ENCODE assay signal across 26 mouse cellular contexts in genomic region chr9:20825781-20826180, GRCm38 (mm10). TPM values are rescaled to one million over a fixed set of nuclear protein-coding genes. Genes with fewer than 3 reads are reported as not detected.
DNase-seq lines count a peak whose midpoint lies in the region; ATAC-seq lines count a peak whose summit lies in the region.
"Had no signal": no experiment of that assay in that cellular context is flagged by ENCODE, and none has a peak within 500 bp of the region (broad histone marks: within the 10 kb centered on the region; RNA-seq: fewer than 3 reads in every experiment).

No protein-coding gene starts in this region.

- H3K9ac ChIP-seq in heart, embryonic 12.5 days: no peak overlapping the region
- H3K9ac ChIP-seq: hindbrain, embryonic 15.5 days; intestine, embryonic 15.5 days; kidney, embryonic 15.5 days; lung, embryonic 14.5 days had no signal

- peaks cover 5% of the 10 kb centered on the region; the same call in 1 of the 2 replicates for H3K4me1 ChIP-seq in heart, embryonic 12.5 days (replicated peaks)

- H3K36me3 ChIP-seq in heart, embryonic 12.5 days: no peaks in the 10 kb centered on the region
- H3K36me3 ChIP-seq: hindbrain, embryonic 15.5 days; intestine, embryonic 15.5 days; kidney, embryonic 15.5 days had no signal

- no peaks in the 10 kb centered on the region for H3K9me3 ChIP-seq in heart, embryonic 12.5 days (replicated peaks)
- H3K9me3 ChIP-seq: hindbrain, embryonic 15.5 days; intestine, embryonic 15.5 days; kidney, embryonic 15.5 days; megakaryocyte, embryonic 14.5 days had no signal

- ATAC-seq in heart, embryonic 12.5 days (ENCODE audit: insufficient number of reproducible peaks, low FRiP score): no peak
- no peak for ATAC-seq in monocyte, adult 5-6 weeks (replicated peaks; ENCODE audit: insufficient number of reproducible peaks, low FRiP score, low TSS enrichment, poor library complexity, severe bottlenecking)
- ATAC-seq: intestine, embryonic 15.5 days; midbrain, embryonic 16.5 days had no signal

- peaks cover 17% of the 10 kb centered on the region for H3K27me3 ChIP-seq in heart, embryonic 12.5 days (replicated peaks)
- H3K27me3 ChIP-seq: hindbrain, embryonic 15.5 days; intestine, embryonic 15.5 days had no signal

- H3K4me3 ChIP-seq in heart, embryonic 12.5 days: no peak overlapping the region
- H3K4me3 ChIP-seq: hindbrain, embryonic 15.5 days; intestine, embryonic 15.5 days; kidney, embryonic 15.5 days; megakaryocyte, embryonic 14.5 days had no signal

- DNase-seq in heart, postnatal 4 days: peak; percentile 29
- peak; percentile 51 for DNase-seq in 3134 (ENCODE audit: extremely low read depth, insufficient read length, low spot score)
- DNase-seq in NIH3T3 (ENCODE audit: low read depth): peak; percentile 83
- peak; percentile 42 for DNase-seq in gastrocnemius, postnatal 25 days
- no peak for DNase-seq in thymus, postnatal 4 days
- DNase-seq: cerebellum, adult 18-20 months; lung, embryonic 14.5 days; retina, postnatal 1 day had no signal

- WGBS in heart, embryonic 12.5 days: 55% methylated on average over 5 of the region's 5 CpGs

- no peak overlapping the region for H3K27ac ChIP-seq in heart, embryonic 12.5 days (ENCODE audit: poor library complexity, severe bottlenecking)
- H3K27ac ChIP-seq: hindbrain, embryonic 15.5 days; intestine, embryonic 15.5 days; kidney, embryonic 15.5 days had no signal

- H3K4me2 ChIP-seq in heart, embryonic 12.5 days: no peak overlapping the region
- H3K4me2 ChIP-seq: heart, embryonic 11.5 days; hindbrain, embryonic 15.5 days; intestine, embryonic 15.5 days; kidney, embryonic 15.5 days; liver, embryonic 11.5 days; lung, embryonic 14.5 days had no signal

RNA-seq across cellular contexts. Expression of gene Rdh8, which starts 7.5 kb away (rescaled TPM):
- total RNA-seq in heart, postnatal 4 days (2021): not detected
- polyA plus RNA-seq in heart, embryonic 12.5 days (2016; fragmentation: Nextera tagmentation; extraction: Ambion mirVana): not detected in 2 replicates
- under 1 TPM in 1 of 2 experiments, not detected in 1; 0.20 TPM for total RNA-seq in gastrocnemius, postnatal 25 days (2021)
- total RNA-seq in monocyte, adult 5-6 weeks (2017): not detected in 3 replicates
- total RNA-seq: adrenal gland, postnatal 4 days; gastrocnemius, postnatal 4 days; heart, postnatal 36 days; layer of hippocampus, postnatal 10 days; left cerebral cortex, adult 8-10 months had no signal
- polyA plus RNA-seq: forebrain, embryonic 11.5 days; heart, embryonic 11.5 days; hindbrain, embryonic 15.5 days; intestine, embryonic 15.5 days; kidney, embryonic 15.5 days; large intestine, adult 2 months; limb, embryonic 11.5 days; liver, embryonic 11.5 days; lung, embryonic 14.5 days; midbrain, embryonic 16.5 days; neural tube, embryonic 11.5 days had no signal

RNA-seq across cellular contexts. Expression of gene Col5a3, which starts 10.9 kb away (rescaled TPM):
- 10 to 100 TPM; 12.1 to 13.3 TPM for total RNA-seq in heart, postnatal 4 days (2021)
- 0.05 and 0.06 TPM in 2 replicates for polyA plus RNA-seq in heart, embryonic 12.5 days (2016; fragmentation: Nextera tagmentation; extraction: Ambion mirVana)
- 10 to 100 TPM; 37.8 to 41.0 TPM for total RNA-seq in gastrocnemius, postnatal 25 days (2021)
- 0.11 TPM in 1 of 3 replicates, not detected in the others for total RNA-seq in monocyte, adult 5-6 weeks (2017)
- polyA plus RNA-seq: heart, embryonic 11.5 days had no signal

RNA-seq across cellular contexts. Expression of gene A230050P20Rik, which starts 42.7 kb away (rescaled TPM):
- 1 to 10 TPM; 6.4 to 7.2 TPM for total RNA-seq in heart, postnatal 4 days (2021)
- polyA plus RNA-seq in heart, embryonic 12.5 days (2016; fragmentation: Nextera tagmentation; extraction: Ambion mirVana): 6.5 and 7.1 TPM in 2 replicates
- 1 to 10 TPM; 1.7 to 2.7 TPM for total RNA-seq in gastrocnemius, postnatal 25 days (2021)
- total RNA-seq in monocyte, adult 5-6 weeks (2017): 5.2 to 12.0 TPM (median 11.8 TPM) in 3 replicates

RNA-seq across cellular contexts. Expression of gene Angptl6, which starts 53.7 kb away (rescaled TPM):
- 1 to 10 TPM; 1.6 to 1.7 TPM for total RNA-seq in heart, postnatal 4 days (2021)
- polyA plus RNA-seq in heart, embryonic 12.5 days (2016; fragmentation: Nextera tagmentation; extraction: Ambion mirVana): 1.5 and 2.5 TPM in 2 replicates
- 1 to 10 TPM; 4.1 to 4.6 TPM for total RNA-seq in gastrocnemius, postnatal 25 days (2021)
- 0.49 to 0.57 TPM in 2 of 3 replicates, not detected in the other for total RNA-seq in monocyte, adult 5-6 weeks (2017)

Comparison
In these comparisons a context has a peak if more than half of its experiments do, and no peak if none do; other contexts are left out.
1. RNA of gene Col5a3, which starts 10.9 kb away (total RNA-seq): 37.8 to 41.0 TPM in gastrocnemius, postnatal 25 days and 12.1 to 13.3 TPM in heart, postnatal 4 days; 0.11 TPM in monocyte, adult 5-6 weeks; every median in the first group is over 10 times any median in the second.